Mouse (Mus musculus) neural tube, embryonic 14.5 days (tissue): Measurements from ENCODE around the gene 1700067K01Rik. TPM values are rescaled to one million over a fixed set of nuclear protein-coding genes. Genes with fewer than 3 reads are reported as not detected.
"Not testable (repeated sequence)": the region's sequence is repeated elsewhere in the genome, so short reads cannot be mapped to it uniquely, and the experiment has no call there.

Experiments used
- ATAC-seq: fragments of 200-750 bp; cut with Nextera tagmentation; 2 replicates; pipeline ENCODE4 v1.8.0; 2017; ENCODE audit warnings: low read depth, mild to moderate bottlenecking, moderate TSS enrichment, moderate library complexity
- H3K27ac ChIP-seq: fragments of 300-500 bp; sonication (generic); 2 replicates; pipeline ENCODE4 v1.5.1; 2014; ENCODE audit warnings: low read depth, mild to moderate bottlenecking, control low read depth, low read length, moderate library complexity, mixed read lengths
- H3K27me3 ChIP-seq: fragments of 300-500 bp; sonication (generic); 2 replicates; pipeline ENCODE4 v1.6.1; 2014; ENCODE audit warnings: low read length; ENCODE audit not compliant: control insufficient read depth, insufficient read depth
- H3K36me3 ChIP-seq: fragments of 300-500 bp; sonication (generic); 2 replicates; pipeline ENCODE4 v1.6.1; 2014; ENCODE audit warnings: low read length, mixed read lengths; ENCODE audit not compliant: control insufficient read depth, insufficient read depth
- H3K4me1 ChIP-seq: fragments of 300-500 bp; sonication (generic); 2 replicates; pipeline ENCODE4 v1.6.1; 2014; ENCODE audit warnings: low read length; ENCODE audit not compliant: control insufficient read depth, insufficient read depth
- H3K4me2 ChIP-seq: fragments of 300-500 bp; sonication (generic); 2 replicates; pipeline ENCODE4 v1.6.1; 2014; ENCODE audit warnings: mild to moderate bottlenecking, low read depth, low read length, control low read depth
- H3K4me3 ChIP-seq: fragments of 300-500 bp; sonication (generic); 2 replicates; pipeline ENCODE4 v1.5.1; 2014; ENCODE audit warnings: low read depth, low read length, control low read depth, mixed read lengths
- H3K9ac ChIP-seq: fragments of 300-500 bp; sonication (generic); replicated peaks from 2 replicates; pipeline ENCODE4 v1.6.1; 2014; ENCODE audit warnings: low read depth, mild to moderate bottlenecking, control low read depth, low read length, mixed read lengths
- H3K9me3 ChIP-seq: fragments of 300-500 bp; sonication (generic); 2 replicates; pipeline ENCODE4 v1.6.1; 2016; ENCODE audit warnings: low read length; ENCODE audit not compliant: control insufficient read depth
- WGBS: fragments of 180-500 bp; shearing (Covaris S2); extraction: QIAGEN DNeasy Blood & Tissue Kit; methylation state at CpG from one replicate; pipeline ENCODE4 v1.1.7; 2014; 5-methylcytosine and 5-hydroxymethylcytosine counted together
- polyA plus RNA-seq: library from polyadenylated mRNA; unstranded; fragments of >200 nt; fragmentation: Nextera tagmentation; extraction: Ambion mirVana; gene quantifications from 2 replicates; pipeline ENCODE4 v1.2.1, GENCODE M21; 2014

1700067K01Rik gene
- polyA plus RNA-seq, 1 experiment from 2014 or later = 0.86 TPM

DNA sequence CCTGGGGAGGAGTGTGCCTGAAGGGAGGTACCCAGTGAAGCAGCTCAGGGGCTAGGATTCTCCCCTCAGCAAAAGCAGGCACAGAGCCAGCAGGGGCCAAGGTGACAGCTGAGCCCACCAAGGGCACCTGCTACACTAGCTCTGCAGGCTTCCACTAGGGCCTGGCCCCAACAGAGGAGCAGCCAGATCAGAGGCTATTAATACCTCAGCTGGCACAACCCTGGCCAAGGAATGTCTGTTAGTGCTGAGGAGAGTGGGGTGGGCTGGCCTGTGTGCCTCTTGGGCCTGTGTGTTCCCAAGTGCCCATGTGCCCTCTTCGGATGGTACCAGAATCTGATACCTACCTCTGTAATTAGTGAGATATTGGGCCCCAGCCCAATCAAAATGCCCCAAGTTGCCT lies 21.1 kb upstream of the 1700067K01Rik start:
- H3K9me3 ChIP-seq = no peaks in the 10 kb centered on the region
- no peak overlapping the region for H3K4me3 ChIP-seq
- no peak overlapping the region for H3K4me2 ChIP-seq
- H3K36me3 ChIP-seq = peaks cover 35% of the 10 kb centered on the region
- no peaks in the 10 kb centered on the region for H3K27me3 ChIP-seq
- no peaks in the 10 kb centered on the region for H3K4me1 ChIP-seq
- no peak overlapping the region for H3K9ac ChIP-seq
- peak overlapping the region; percentile 5; the same call in 1 of the 2 replicates for H3K27ac ChIP-seq
- WGBS = 62% methylated on average over 1 of the region's 1 CpGs
- peak; percentile 35; the same call in 1 of the 2 replicates for ATAC-seq

DNA sequence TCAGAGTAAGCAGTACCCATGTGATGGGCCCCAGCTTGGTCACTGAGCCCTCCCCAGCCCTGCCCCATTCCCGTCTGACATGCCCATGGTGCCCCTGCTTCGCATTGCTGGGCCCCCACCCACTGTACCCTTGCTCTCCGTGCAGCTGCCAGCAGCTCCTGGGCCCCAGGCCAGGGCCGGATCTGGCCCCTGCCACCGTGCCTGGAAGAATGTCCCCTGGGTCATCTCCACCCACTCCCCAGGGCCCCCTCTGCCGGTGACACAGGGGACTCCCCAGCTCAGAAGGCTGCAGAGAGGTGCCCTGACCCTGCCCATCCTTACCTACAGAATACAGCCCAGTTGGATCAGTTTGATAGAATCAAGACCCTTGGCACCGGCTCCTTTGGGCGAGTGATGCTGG lies 20.5 kb upstream of the 1700067K01Rik start:
- 79% methylated on average over 8 of the region's 8 CpGs for WGBS

DNA sequence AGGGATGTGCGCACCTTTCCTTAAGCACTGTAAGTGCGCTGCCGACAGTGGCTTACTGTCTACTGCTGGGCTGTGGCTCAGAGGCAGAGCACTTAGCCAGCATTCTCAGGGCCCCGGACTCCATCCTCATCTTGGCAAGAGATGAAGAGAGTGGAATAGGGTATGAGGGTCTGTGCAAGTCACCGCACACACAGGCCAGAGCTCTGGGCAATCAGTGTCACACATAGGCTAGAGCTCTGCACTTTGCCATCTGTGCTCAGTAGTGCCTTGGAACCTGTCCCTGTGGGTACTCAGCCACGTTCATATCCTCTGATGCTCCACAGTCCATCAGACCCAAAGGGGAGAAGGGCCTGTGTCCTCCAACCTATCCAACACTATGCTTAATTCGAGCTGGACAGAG lies 19.8 kb upstream of the 1700067K01Rik start:
- Histone ChIP-seq H3K4me2 (no peak overlapping the region), H3K4me1 (no peaks in the 10 kb centered on the region), H3K36me3 (peaks cover 42% of the 10 kb centered on the region), H3K4me3 (no peak overlapping the region), H3K27ac (no peak overlapping the region), H3K27me3 (no peaks in the 10 kb centered on the region), H3K9ac (no peak overlapping the region), H3K9me3 (no peaks in the 10 kb centered on the region)
- no peak for ATAC-seq
- WGBS = 94% methylated on average over 7 of the region's 7 CpGs

More for the DNA sequence above, 20.5 kb upstream of the 1700067K01Rik start:
- ATAC-seq = no peak
- no peaks in the 10 kb centered on the region for H3K27me3 ChIP-seq
- H3K4me3 ChIP-seq = no peak overlapping the region
- no peak overlapping the region for H3K27ac ChIP-seq
- peaks cover 35% of the 10 kb centered on the region for H3K36me3 ChIP-seq
- H3K4me1 ChIP-seq = no peaks in the 10 kb centered on the region
- no peak overlapping the region for H3K4me2 ChIP-seq
- H3K9me3 ChIP-seq = no peaks in the 10 kb centered on the region
- H3K9ac ChIP-seq = no peak overlapping the region

DNA sequence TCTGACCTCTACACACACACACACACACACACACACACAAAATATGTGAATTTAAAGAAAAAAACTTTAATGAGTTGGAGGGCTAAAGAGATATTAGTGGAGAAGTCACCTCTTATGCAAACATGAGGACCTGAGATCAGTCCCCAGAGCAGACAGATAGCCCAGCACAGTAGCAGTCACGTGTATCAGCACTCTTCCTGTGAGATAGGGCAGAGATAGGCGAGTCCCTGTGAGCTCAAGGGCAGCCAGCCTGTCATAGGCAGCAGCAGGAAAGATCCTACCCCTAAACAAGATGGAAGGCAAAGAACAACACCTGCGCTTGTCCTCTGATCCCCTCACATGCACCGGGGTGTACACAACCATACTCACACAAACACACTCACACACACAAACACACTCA lies 18.9 kb upstream of the 1700067K01Rik start:
- Histone ChIP-seq H3K4me1 (no peaks in the 10 kb centered on the region), H3K27me3 (no peaks in the 10 kb centered on the region), H3K4me3 (no peak overlapping the region), H3K4me2 (no peak overlapping the region), H3K36me3 (peaks cover 47% of the 10 kb centered on the region), H3K9me3 (no peaks in the 10 kb centered on the region), H3K9ac (no peak overlapping the region), H3K27ac (no peak overlapping the region)
- 88% methylated on average over 4 of the region's 4 CpGs for WGBS
- ATAC-seq = no peak

DNA sequence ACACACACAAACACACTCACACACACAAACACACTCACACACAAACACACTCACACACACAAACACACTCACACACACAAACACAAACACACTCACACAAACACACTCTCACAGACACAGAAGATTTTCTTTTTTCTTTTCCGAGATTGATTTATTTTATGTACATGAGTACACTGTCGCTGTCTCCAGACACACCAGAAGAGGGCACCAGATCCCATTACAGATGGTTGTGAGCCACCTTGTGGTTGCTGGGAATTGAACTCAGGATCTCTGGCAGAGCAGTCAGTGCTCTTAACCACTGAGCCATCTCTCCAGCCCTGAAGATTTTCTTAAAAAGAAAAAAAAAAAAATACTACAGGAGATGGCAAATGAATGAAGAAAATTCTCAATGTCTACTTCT lies 18.1 kb upstream of the 1700067K01Rik start:
- not testable (repeated sequence) for ATAC-seq, H3K27me3 ChIP-seq, H3K4me1 ChIP-seq, H3K4me2 ChIP-seq, H3K9ac ChIP-seq, H3K27ac ChIP-seq, H3K4me3 ChIP-seq, H3K9me3 ChIP-seq
- H3K36me3 ChIP-seq = peaks cover 53% of the 10 kb centered on the region
- WGBS = 97% methylated on average over 2 of the region's 2 CpGs

DNA sequence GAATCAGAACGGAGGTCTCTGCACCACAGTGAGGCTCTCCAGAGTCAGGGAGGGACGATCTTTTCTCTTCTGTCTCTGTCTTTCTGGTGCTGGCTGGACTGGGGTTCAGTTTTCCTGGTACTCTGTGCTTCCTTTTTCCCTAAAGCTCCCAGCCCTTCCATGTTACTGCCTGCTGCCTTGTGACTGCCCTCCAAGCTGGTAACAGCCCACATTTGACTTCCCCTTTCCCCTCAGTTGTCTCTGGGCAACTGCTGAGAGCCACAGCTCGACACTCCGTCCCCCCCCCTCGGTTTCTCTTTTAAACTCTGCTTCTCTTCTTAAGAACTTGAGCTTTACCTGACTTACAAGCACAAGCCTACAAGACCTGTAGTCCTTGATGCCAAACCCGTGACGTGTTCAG lies 12.1 kb upstream of the 1700067K01Rik start:
- no peaks in the 10 kb centered on the region for H3K4me1 ChIP-seq
- H3K4me2 ChIP-seq = no peak overlapping the region
- H3K9ac ChIP-seq = no peak overlapping the region
- WGBS = 90% methylated on average over 7 of the region's 7 CpGs
- H3K4me3 ChIP-seq = no peak overlapping the region
- ATAC-seq = no peak
- H3K27ac ChIP-seq = no peak overlapping the region
- H3K9me3 ChIP-seq = no peaks in the 10 kb centered on the region
- H3K36me3 ChIP-seq = peaks cover 52% of the 10 kb centered on the region
- H3K27me3 ChIP-seq = no peaks in the 10 kb centered on the region

DNA sequence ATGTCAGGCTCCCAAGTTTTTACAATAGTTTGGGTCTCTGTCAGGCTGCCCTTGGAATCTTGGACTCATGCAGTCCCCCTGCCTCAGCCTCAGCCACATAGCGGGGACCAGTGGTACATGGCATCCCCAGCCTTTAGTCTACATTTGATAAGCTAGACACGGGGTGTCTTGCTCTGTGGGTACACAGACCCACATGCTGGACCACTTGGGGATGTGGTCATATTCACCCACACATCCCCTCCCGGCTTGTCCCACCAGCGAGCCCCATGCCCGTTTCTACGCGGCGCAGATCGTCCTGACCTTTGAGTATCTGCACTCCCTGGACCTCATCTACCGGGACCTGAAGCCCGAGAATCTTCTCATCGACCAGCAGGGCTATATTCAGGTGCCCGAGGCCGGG lies 11.1 kb upstream of the 1700067K01Rik start:
- no peak for ATAC-seq
- 94% methylated on average over 14 of the region's 14 CpGs for WGBS
- no peak overlapping the region for H3K9ac ChIP-seq
- H3K4me3 ChIP-seq = no peak overlapping the region
- no peak overlapping the region for H3K27ac ChIP-seq
- H3K4me1 ChIP-seq = no peaks in the 10 kb centered on the region
- H3K27me3 ChIP-seq = no peaks in the 10 kb centered on the region
- no peak overlapping the region for H3K4me2 ChIP-seq
- H3K36me3 ChIP-seq = peaks cover 44% of the 10 kb centered on the region
- no peaks in the 10 kb centered on the region for H3K9me3 ChIP-seq

DNA sequence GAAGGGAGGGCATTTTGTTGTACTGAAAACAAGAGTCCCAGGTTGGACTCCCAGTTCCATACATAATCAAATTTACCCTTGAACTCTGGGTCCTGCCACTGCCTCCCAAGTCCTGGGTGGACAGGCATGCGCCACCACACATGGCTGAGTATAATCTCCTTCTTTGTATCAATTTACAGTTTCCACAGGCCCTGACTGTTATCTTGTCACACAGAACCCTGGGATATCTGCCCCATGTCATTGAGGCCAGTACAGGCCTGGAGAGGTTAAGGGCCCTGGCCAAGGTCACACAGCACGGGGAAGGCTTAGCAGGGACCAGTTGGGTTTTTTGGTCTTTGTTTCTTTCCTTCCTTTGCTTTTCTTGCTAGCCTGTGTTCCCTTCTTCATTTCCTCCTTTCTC lies 8.8 kb upstream of the 1700067K01Rik start:
- H3K4me2 ChIP-seq = no peak overlapping the region
- no peaks in the 10 kb centered on the region for H3K9me3 ChIP-seq
- ATAC-seq = no peak
- no peaks in the 10 kb centered on the region for H3K4me1 ChIP-seq
- H3K4me3 ChIP-seq = no peak overlapping the region
- WGBS = 95% methylated on average over 2 of the region's 2 CpGs
- H3K9ac ChIP-seq = no peak overlapping the region
- no peaks in the 10 kb centered on the region for H3K27me3 ChIP-seq
- no peak overlapping the region for H3K27ac ChIP-seq
- peaks cover 31% of the 10 kb centered on the region for H3K36me3 ChIP-seq

DNA sequence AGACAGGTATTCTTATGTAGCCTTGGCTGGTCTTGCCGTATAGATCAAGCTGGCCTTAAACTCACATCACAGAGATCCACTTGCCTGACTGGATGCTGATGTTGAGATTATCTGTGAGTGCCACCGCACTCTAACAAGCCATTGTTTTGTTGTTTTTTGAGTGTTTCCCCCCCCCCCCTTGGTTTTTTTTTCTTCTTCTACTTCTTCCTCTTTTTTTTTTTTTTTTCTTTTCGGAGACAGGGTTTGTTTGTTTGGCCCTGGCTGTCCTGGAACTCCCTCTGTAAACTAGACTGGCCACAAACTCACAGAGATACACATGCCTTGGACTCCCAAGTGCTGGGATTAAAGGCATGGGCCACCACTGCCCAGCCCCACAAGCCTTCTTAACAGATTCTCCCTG lies 7.3 kb upstream of the 1700067K01Rik start:
- H3K4me1 ChIP-seq = peaks cover 4% of the 10 kb centered on the region
- no peak overlapping the region for H3K9ac ChIP-seq
- WGBS = 97% methylated on average over 3 of the region's 3 CpGs
- peaks cover 19% of the 10 kb centered on the region for H3K36me3 ChIP-seq
- no peak overlapping the region for H3K27ac ChIP-seq
- no peak overlapping the region for H3K4me3 ChIP-seq
- no peaks in the 10 kb centered on the region for H3K9me3 ChIP-seq
- ATAC-seq = no peak
- no peak overlapping the region for H3K4me2 ChIP-seq
- H3K27me3 ChIP-seq = no peaks in the 10 kb centered on the region

DNA sequence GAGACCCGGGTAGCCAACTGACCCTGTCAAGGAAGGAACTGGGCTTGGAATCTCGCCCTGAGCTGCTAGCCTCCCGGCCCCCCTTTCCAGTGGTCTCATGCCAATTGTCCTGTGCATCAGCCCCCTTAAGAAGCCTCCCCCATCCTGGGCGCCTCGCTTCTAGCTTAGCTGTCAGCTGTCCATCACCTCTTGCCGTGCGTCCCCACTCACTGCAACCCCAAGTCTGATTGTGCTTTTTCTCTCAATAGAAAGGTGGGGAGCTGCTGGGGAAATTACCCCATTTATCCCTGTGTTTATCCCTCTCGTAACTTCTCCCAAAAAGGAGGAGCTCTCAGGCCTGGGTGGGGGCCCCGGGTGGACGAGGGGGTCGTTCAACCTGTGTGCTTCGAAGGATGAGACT lies 5.3 kb upstream of the 1700067K01Rik start:
- WGBS = 17% methylated on average over 12 of the region's 12 CpGs
- Histone ChIP-seq H3K9me3 (no peaks in the 10 kb centered on the region), H3K4me3 (peak overlapping the region; percentile 75)

More for the DNA sequence above, 5.3 kb upstream of the 1700067K01Rik start:
- 0 out of 2 replicates have a peak, but pooled peaks cover 6% of the 10 kb centered on the region for H3K27me3 ChIP-seq
- H3K9ac ChIP-seq = no peak overlapping the region
- H3K36me3 ChIP-seq = peaks cover 22% of the 10 kb centered on the region
- no peak for ATAC-seq
- H3K4me2 ChIP-seq = peak overlapping the region; percentile 72
- no peak overlapping the region for H3K27ac ChIP-seq
- peaks cover 11% of the 10 kb centered on the region for H3K4me1 ChIP-seq
